Mouse (Mus musculus) lung, embryonic 14.5 days (tissue): ENCODE data around the gene Erc2. TPM values are rescaled to one million over a fixed set of nuclear protein-coding genes. Genes with fewer than 3 reads are reported as not detected.
A peak's percentile ranks its signal among the peaks of the same experiment; 100 is the strongest.

Source experiments
- ATAC-seq: fragments of 200-750 bp; cut with Nextera tagmentation; 2 replicates; pipeline ENCODE4 v1.8.0; 2017; ENCODE audit warnings: mild to moderate bottlenecking, moderate TSS enrichment, moderate library complexity; ENCODE audit not compliant: insufficient read depth
- DNase-seq: peaks from one replicate; pipeline ENCODE4 v3.0.0-alpha.2; 2015
- H3K27ac ChIP-seq: fragments of 300-500 bp; sonication (generic); 2 replicates; pipeline ENCODE4 v1.5.1; 2014; ENCODE audit warnings: low read depth, mild to moderate bottlenecking, moderate library complexity
- H3K27me3 ChIP-seq: fragments of 300-500 bp; sonication (generic); 2 replicates; pipeline ENCODE4 v1.6.1; 2014; ENCODE audit warnings: low read length, control low read depth; ENCODE audit not compliant: insufficient read depth
- H3K36me3 ChIP-seq: fragments of 300-500 bp; sonication (generic); 2 replicates; pipeline ENCODE4 v1.6.1; 2014; ENCODE audit warnings: control low read depth; ENCODE audit not compliant: insufficient read depth
- H3K4me1 ChIP-seq: fragments of 300-500 bp; sonication (generic); 2 replicates; pipeline ENCODE4 v1.6.1; 2014; ENCODE audit warnings: antibody characterized with exemption, control low read depth; ENCODE audit not compliant: insufficient read depth
- H3K4me2 ChIP-seq: fragments of 300-500 bp; sonication (generic); 2 replicates; pipeline ENCODE4 v1.6.1; 2014; ENCODE audit warnings: mild to moderate bottlenecking
- H3K4me3 ChIP-seq: fragments of 300-500 bp; sonication (generic); 2 replicates; pipeline ENCODE4 v1.5.1; 2014; ENCODE audit warnings: low read depth, low read length
- H3K9ac ChIP-seq: fragments of 300-500 bp; sonication (generic); 2 replicates; pipeline ENCODE4 v1.6.1; 2014
- H3K9me3 ChIP-seq: fragments of 300-500 bp; sonication (generic); 2 replicates; pipeline ENCODE4 v1.6.1; 2016; ENCODE audit warnings: low read depth, low read length, control low read depth
- CTCF ChIP-seq: IDR thresholded peaks from 2 replicates; pipeline ENCODE4 v1.5.1; 2016; ENCODE audit warnings: antibody characterized with exemption, low read depth
- WGBS: fragments of 180-500 bp; shearing (Covaris S2); extraction: QIAGEN DNeasy Blood & Tissue Kit; methylation state at CpG from one replicate; pipeline ENCODE4 v1.1.7; 2014; 5-methylcytosine and 5-hydroxymethylcytosine counted together
- polyA plus RNA-seq: library from polyadenylated mRNA; unstranded; fragments of >200 nt; fragmentation: Nextera tagmentation; extraction: Ambion mirVana; gene quantifications from 2 replicates; pipeline ENCODE4 v1.2.1, GENCODE M21; 2014

Gene Erc2
- polyA plus RNA-seq, 1 experiment from 2014 or later, result 2.1 TPM

DNA sequence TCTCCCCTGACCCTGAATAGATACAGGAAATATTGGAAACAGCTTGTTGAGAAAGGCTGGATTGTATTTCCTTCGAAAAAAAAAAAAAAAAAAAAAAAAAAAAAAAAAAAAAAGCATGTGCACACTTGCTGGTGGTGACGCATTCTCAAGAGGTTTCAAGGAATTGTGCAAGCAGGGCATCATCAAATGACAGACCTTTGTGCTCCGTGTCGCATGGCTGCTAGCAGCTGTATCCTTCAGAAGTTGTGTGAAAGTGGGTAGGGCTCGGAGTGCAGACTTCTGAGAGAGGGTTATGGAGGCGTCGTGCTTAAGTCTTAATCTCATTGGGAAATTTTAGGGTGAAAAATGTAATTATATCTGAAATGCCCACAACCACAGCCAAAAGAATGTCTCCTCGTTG, 706.3 kb downstream of the Erc2 start:
- TF ChIP-seq CTCF, result no peak
- WGBS, result 57% methylated on average over 8 of the region's 8 CpGs
- Histone ChIP-seq H3K9ac (no peak overlapping the region), H3K27me3 (no peaks in the 10 kb centered on the region), H3K4me1 (no peaks in the 10 kb centered on the region), H3K9me3 (no peaks in the 10 kb centered on the region), H3K4me3 (no peak overlapping the region), H3K27ac (no peak overlapping the region), H3K4me2 (no peak overlapping the region), H3K36me3 (no peaks in the 10 kb centered on the region)
- DNase-seq (peak; percentile 13), ATAC-seq (no peak)

DNA sequence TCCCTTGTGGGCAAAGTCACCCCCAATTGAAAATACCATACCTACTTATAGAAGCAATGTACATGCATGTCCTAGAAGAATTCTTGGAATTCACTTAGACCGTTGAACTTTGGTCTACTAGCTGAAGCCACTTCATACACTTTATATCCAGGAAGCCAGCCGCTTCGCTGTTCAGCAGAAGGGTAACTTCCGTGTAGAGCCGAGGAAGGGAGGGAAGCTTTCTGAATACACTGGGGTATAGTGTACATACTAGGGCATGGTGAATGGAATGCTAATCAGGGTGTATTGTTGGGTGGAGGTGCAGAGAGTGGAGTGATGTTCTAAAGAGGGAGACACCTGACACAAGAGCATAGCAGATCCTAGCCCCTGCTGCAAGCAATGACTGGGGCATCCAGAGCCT, 708.9 kb downstream of the Erc2 start:
- no peaks in the 10 kb centered on the region for H3K4me1 ChIP-seq
- H3K4me2 ChIP-seq, result no peak overlapping the region
- H3K9me3 ChIP-seq, result no peaks in the 10 kb centered on the region
- DNase-seq (no peak), ATAC-seq (no peak)
- no peak overlapping the region for H3K27ac ChIP-seq
- no peaks in the 10 kb centered on the region for H3K27me3 ChIP-seq
- WGBS, result 77% methylated on average over 5 of the region's 5 CpGs
- H3K36me3 ChIP-seq, result no peaks in the 10 kb centered on the region
- no peak overlapping the region for H3K4me3 ChIP-seq
- no peak for TF ChIP-seq CTCF
- H3K9ac ChIP-seq, result no peak overlapping the region

DNA sequence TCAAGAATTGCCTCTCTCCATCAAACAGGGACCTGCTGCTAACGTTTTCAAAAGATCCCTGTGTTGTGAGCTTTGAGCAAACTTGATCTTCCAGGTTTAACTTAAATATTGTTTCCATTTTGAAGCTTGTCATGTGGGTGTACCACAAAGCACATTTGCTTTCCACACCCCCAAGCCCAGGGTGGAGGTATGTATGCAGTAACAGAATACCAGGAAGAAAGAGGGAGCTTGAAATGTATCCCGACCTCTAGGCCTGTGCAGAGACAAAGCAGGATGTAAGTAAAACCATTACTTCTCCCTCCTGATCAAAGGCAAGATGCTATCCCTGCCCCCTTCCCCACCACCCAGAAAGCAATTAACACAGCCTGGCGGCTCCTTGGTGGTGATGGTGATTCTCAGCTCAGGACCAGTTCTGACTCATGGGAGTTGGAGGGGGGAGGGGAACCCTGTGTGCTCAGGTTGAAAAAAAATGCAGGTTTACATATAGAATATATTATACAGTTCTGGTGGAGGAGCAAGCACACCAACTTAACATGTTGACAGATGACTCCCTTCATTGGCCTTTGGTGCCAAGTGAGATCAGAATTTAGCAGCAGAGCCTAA, 710.2 kb downstream of the Erc2 start:
- no peak overlapping the region for H3K27ac ChIP-seq
- no peak overlapping the region for H3K9ac ChIP-seq
- no peak overlapping the region for H3K4me2 ChIP-seq
- no peaks in the 10 kb centered on the region for H3K36me3 ChIP-seq
- 34% methylated on average over 3 of the region's 3 CpGs for WGBS
- H3K4me1 ChIP-seq, result no peaks in the 10 kb centered on the region
- DNase-seq (no peak), ATAC-seq (no peak)
- TF ChIP-seq CTCF, result no peak
- H3K27me3 ChIP-seq, result no peaks in the 10 kb centered on the region
- H3K4me3 ChIP-seq, result no peak overlapping the region
- no peaks in the 10 kb centered on the region for H3K9me3 ChIP-seq

DNA sequence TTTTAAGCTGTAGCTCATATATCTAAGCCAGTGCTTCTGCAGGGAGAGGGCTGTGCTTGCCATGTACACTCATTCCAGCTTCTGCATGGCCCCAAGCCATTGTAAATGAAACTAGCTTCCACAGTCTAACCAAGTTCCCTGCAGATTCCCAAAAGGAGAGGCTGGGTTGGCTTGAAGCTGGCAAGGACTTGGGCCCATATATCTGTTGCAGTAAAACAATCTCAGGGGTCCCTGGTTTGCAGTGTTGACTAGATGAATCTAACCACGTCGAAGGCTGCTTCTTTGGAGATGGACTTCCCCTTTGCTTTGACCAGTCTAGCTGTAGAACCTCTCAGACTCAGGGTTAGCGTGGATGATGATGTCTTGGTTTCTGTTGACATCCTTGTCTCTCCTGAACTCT, 716.9 kb downstream of the Erc2 start:
- Histone ChIP-seq H3K27me3 (no peaks in the 10 kb centered on the region), H3K4me2 (no peak overlapping the region), H3K9ac (no peak overlapping the region), H3K36me3 (no peaks in the 10 kb centered on the region), H3K4me3 (no peak overlapping the region), H3K4me1 (no peaks in the 10 kb centered on the region), H3K27ac (no peak overlapping the region), H3K9me3 (no peaks in the 10 kb centered on the region)
- no peak for ATAC-seq
- no peak for TF ChIP-seq CTCF
- no peak for DNase-seq
- WGBS, result 86% methylated on average over 3 of the region's 3 CpGs

DNA sequence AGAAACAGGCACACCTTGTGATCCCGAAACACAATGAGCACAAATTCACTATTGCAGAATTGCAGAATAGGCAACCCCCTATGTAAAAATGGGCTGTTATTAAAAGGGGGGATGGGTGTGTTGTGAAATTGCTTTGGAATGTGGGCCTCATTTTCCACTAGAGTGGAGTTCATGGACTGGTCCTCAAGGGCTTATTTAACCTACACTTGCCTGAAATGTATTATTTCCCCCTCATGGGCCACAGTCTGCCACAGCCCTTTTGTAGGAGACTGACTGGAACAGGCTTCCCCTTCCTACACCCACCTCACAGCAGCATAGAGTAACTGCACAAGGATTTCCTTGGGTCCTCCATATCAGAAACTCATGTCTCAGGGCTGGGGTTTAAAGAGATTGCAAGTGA, 726.9 kb downstream of the Erc2 start:
- no peaks in the 10 kb centered on the region for H3K27me3 ChIP-seq
- no peak for TF ChIP-seq CTCF
- no peaks in the 10 kb centered on the region for H3K4me1 ChIP-seq
- no peak for ATAC-seq
- no peak overlapping the region for H3K27ac ChIP-seq
- no peak overlapping the region for H3K4me3 ChIP-seq
- no peaks in the 10 kb centered on the region for H3K9me3 ChIP-seq
- H3K9ac ChIP-seq, result no peak overlapping the region
- H3K4me2 ChIP-seq, result no peak overlapping the region
- DNase-seq, result no peak
- 82% methylated on average over 1 of the region's 1 CpGs for WGBS
- no peaks in the 10 kb centered on the region for H3K36me3 ChIP-seq

DNA sequence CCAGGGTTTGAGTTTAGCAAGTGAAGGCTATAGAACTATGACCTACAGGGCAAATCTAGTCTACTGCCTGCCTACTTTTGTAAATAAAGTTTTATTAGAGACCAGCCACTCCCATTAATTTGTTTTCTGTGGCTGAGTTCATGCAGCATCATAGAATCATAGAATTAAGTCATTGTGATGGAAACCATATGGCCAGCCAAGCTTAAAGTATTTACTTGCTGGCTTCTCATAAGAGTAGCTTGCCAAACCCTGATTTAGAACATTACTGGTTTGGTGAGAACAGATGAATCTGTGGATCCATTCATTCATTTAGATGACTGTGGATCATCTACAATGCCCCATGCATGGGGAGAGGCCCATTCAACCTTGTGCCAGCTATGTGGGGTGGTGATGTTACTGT, 733.8 kb downstream of the Erc2 start:
- H3K4me3 ChIP-seq, result no peak overlapping the region
- H3K4me1 ChIP-seq, result no peaks in the 10 kb centered on the region
- no peak overlapping the region for H3K9ac ChIP-seq
- no peak for ATAC-seq
- no peak overlapping the region for H3K4me2 ChIP-seq
- H3K36me3 ChIP-seq, result no peaks in the 10 kb centered on the region
- no peak overlapping the region for H3K27ac ChIP-seq
- H3K27me3 ChIP-seq, result no peaks in the 10 kb centered on the region
- TF ChIP-seq CTCF, result no peak
- no peaks in the 10 kb centered on the region for H3K9me3 ChIP-seq
- peak; percentile 66 for DNase-seq

DNA sequence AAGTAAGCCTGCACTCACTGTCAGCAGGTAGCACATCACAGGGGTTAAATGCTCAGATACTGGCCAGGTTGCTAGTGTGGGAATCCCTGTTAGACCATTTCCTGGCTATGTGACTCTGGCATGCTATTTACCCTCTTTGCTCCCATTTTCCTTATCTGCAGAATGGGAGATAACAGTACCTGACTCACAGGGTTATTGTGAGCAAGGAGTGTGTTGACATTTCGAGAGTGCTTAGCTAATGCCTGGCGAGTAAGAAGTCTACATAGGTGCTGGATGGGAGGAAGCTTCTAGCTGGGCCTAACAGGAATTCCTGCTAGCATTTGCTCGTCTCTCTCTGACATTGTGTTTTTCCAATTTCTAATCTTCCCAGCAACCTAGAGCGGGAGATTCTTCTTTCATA, 737.3 kb downstream of the Erc2 start:
- no peak overlapping the region for H3K9ac ChIP-seq
- ATAC-seq (no peak), DNase-seq (peak; percentile 8)
- no peak overlapping the region for H3K27ac ChIP-seq
- H3K4me3 ChIP-seq, result no peak overlapping the region
- H3K4me1 ChIP-seq, result no peaks in the 10 kb centered on the region
- WGBS, result 39% methylated on average over 4 of the region's 4 CpGs
- H3K27me3 ChIP-seq, result no peaks in the 10 kb centered on the region
- no peak for TF ChIP-seq CTCF
- no peak overlapping the region for H3K4me2 ChIP-seq
- no peaks in the 10 kb centered on the region for H3K9me3 ChIP-seq
- no peaks in the 10 kb centered on the region for H3K36me3 ChIP-seq

DNA sequence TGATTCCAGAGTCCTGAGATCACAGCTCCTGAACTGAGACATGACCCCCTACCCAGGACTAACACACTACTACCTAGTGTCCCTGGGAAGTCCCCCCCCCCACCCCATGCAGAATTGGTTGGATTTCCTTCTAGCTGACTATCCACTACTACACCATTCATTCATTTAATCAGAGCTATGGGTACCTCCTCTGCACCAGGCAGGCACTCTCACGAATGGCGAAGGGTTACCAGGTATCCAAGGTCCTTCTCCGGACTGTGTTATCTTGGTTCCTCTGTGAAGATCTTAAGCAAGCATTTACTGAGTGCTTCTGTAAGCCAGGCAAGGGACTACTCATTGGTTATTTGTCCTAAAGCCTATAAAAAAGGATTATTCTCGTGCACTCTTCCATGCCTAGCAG, 737.8 kb downstream of the Erc2 start:
- no peaks in the 10 kb centered on the region for H3K36me3 ChIP-seq
- no peak overlapping the region for H3K9ac ChIP-seq
- H3K4me2 ChIP-seq, result no peak overlapping the region
- H3K4me3 ChIP-seq, result no peak overlapping the region
- DNase-seq, result no peak
- H3K27me3 ChIP-seq, result no peaks in the 10 kb centered on the region
- H3K4me1 ChIP-seq, result no peaks in the 10 kb centered on the region
- no peaks in the 10 kb centered on the region for H3K9me3 ChIP-seq
- no peak for TF ChIP-seq CTCF
- no peak overlapping the region for H3K27ac ChIP-seq
- no peak for ATAC-seq
- 65% methylated on average over 4 of the region's 4 CpGs for WGBS
